Mouse (Mus musculus): ENCODE results near the gene Bmf.

DNA sequence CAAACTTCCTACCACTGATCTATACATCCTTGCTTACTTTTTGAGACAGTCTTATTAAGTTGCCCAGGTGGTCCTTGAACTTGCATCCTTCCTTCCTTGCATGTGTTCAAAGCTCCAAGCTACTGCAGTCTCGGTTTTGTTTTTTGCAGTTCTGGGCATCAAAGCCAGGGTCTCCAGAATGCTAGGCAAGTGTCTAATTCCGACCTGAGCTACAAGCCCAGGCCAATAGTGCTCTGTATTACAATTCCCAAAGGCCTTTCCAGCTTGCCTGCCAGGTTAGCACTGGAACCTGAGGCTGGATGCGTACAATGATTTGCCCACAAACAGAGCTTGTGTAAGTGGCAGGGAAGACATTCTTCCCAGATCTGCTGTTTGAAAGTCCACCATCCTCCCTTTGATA, 7.8 kb downstream of the Bmf start:
- TF ChIP-seq CTCF (IDR thresholded peaks at IDR 0.05; ENCODE audit: control insufficient read depth, insufficient read depth, insufficient replicate concordance, low read depth, low read length) (no peak), POLR2A (IDR thresholded peaks at IDR 0.05; ENCODE audit: control insufficient read depth, low read depth, low read length) (no peak)
